Mouse (Mus musculus) ES-Bruce4 (cell line): ENCODE measurements around the gene Fbxl12.

Source experiments
- CTCF ChIP-seq: IDR thresholded peaks from one replicate; pipeline ENCODE4 v1.8.1; 2011; ENCODE audit warnings: low read depth, low read length
- POLR2A ChIP-seq: IDR thresholded peaks from one replicate; pipeline ENCODE4 v1.8.1; 2011; ENCODE audit warnings: low read length; ENCODE audit not compliant: insufficient read depth

DNA sequence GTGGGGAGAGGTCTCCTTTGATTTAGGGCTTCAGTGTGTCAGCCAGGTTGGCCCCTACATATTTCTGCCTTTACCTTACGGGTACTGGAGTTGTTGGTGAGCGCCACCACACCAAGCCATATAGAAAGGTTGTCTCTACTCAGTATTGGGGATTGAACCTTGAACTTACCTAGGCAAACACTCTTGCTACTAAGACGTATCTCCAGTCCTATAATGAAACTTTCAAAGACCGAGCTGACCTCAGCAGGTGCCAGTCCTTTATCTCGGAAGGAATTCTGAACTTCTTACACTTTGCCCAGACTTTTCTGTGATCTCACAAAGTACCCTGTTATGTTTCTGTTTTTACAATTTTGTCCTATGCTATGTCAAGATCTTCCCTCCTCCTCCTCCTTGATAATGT is 32.6 kb downstream of the Fbxl12 start:
- TF ChIP-seq POLR2A (no peak), CTCF (no peak)
